Mouse (Mus musculus): ENCODE measurements around the gene Zfp961. TPM values are rescaled to one million over a fixed set of nuclear protein-coding genes. Genes with fewer than 3 reads are reported as not detected.
A peak's percentile ranks its signal among the peaks of the same experiment; 100 is the strongest.
"Not testable (repeated sequence)": the region's sequence is repeated elsewhere in the genome, so short reads cannot be mapped to it uniquely, and the experiment has no call there.

The Zfp961 gene
- polyA plus RNA-seq (2012; rRNA removed) = 3.4 TPM in 2 replicates

GRCm38 (mm10) chr8:71950482-71951221 lies at the start of gene Zfp961:
TSS of gene Zfp961 (plus strand) at chr8:71951038.
- H3K27ac ChIP-seq (ENCODE audit: control insufficient read depth, insufficient read depth, low read depth, low read length) = peak within 1 kb of the TSS; percentile 92
- no peaks in the 10 kb centered on the region for H3K27me3 ChIP-seq (ENCODE audit: control insufficient read depth, insufficient read depth, low read length)
- H3K4me1 ChIP-seq (ENCODE audit: control insufficient read depth, insufficient read depth, low read length) = no peaks in the 10 kb centered on the region; the same call in none of the 2 replicates
- H3K4me3 ChIP-seq (ENCODE audit: control insufficient read depth, low read depth, low read length) = peak within 1 kb of the TSS; percentile 100
- TF ChIP-seq CTCF (IDR thresholded peaks at IDR 0.05; ENCODE audit: control insufficient read depth, insufficient read depth, insufficient replicate concordance, low read depth, low read length) = no peak
- TF ChIP-seq POLR2A (IDR thresholded peaks at IDR 0.05; ENCODE audit: control insufficient read depth, low read depth, low read length) = peak; percentile 69; the same call in 1 of the 2 replicates
- no peaks in the 10 kb centered on the region for H3K36me3 ChIP-seq (ENCODE audit: control insufficient read depth, insufficient read depth, low read length)

- H3K36me3 ChIP-seq (ENCODE audit: control insufficient read depth, insufficient read depth, low read length); H3K27me3 ChIP-seq (ENCODE audit: control insufficient read depth, insufficient read depth, low read length); H3K4me3 ChIP-seq (ENCODE audit: control insufficient read depth, low read depth, low read length); H3K4me1 ChIP-seq (ENCODE audit: control insufficient read depth, insufficient read depth, low read length); H3K27ac ChIP-seq (ENCODE audit: control insufficient read depth, insufficient read depth, low read depth, low read length): not testable (repeated sequence)
These were observed 47.8 kb upstream of the Zfp961 start for GRCm38 (mm10) chr8:71903084-71903483.

DNA sequence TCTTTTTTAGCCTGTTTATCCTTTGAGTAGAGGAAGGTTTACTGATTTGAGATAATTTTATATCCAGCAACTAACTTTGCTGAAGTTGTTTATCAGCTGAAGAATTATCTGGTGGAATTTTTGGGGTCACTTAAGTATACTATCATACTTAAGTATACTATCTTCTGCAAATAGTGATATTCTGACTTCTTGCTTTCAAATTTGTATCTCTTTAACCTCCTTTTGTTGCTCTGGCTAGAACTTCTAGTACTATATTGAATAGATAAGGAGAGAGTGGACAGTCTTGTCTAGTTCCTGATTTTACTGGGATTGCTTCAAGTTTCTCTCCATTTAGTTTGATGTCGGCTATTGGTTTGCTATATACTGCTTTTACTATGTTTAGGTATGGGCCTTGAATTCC lies 44.0 kb upstream of the Zfp961 start:
- no peak overlapping the region for H3K27ac ChIP-seq (ENCODE audit: control insufficient read depth, insufficient read depth, low read depth, low read length)
- no peaks in the 10 kb centered on the region for H3K36me3 ChIP-seq (ENCODE audit: control insufficient read depth, insufficient read depth, low read length)
- H3K27me3 ChIP-seq (ENCODE audit: control insufficient read depth, insufficient read depth, low read length) = no peaks in the 10 kb centered on the region
- TF ChIP-seq CTCF (IDR thresholded peaks at IDR 0.05; ENCODE audit: control insufficient read depth, insufficient read depth, insufficient replicate concordance, low read depth, low read length) = no peak
- no peak for TF ChIP-seq POLR2A (IDR thresholded peaks at IDR 0.05; ENCODE audit: control insufficient read depth, low read depth, low read length)
- no peak overlapping the region for H3K4me3 ChIP-seq (ENCODE audit: control insufficient read depth, low read depth, low read length)
- H3K4me1 ChIP-seq (ENCODE audit: control insufficient read depth, insufficient read depth, low read length) = no peaks in the 10 kb centered on the region

GRCm38 (mm10) chr8:71907798-71908257 lies 43.0 kb upstream of the Zfp961 start:
- peak overlapping the region; percentile 91 for H3K27ac ChIP-seq (ENCODE audit: control insufficient read depth, insufficient read depth, low read depth, low read length)
- no peaks in the 10 kb centered on the region for H3K27me3 ChIP-seq (ENCODE audit: control insufficient read depth, insufficient read depth, low read length)
- H3K4me1 ChIP-seq (ENCODE audit: control insufficient read depth, insufficient read depth, low read length) = no peaks in the 10 kb centered on the region
- H3K4me3 ChIP-seq (ENCODE audit: control insufficient read depth, low read depth, low read length) = peak overlapping the region; percentile 91; the same call in 1 of the 2 replicates
- TF ChIP-seq POLR2A (IDR thresholded peaks at IDR 0.05; ENCODE audit: control insufficient read depth, low read depth, low read length) = no peak
- TF ChIP-seq CTCF (IDR thresholded peaks at IDR 0.05; ENCODE audit: control insufficient read depth, insufficient read depth, insufficient replicate concordance, low read depth, low read length) = no peak
- no peaks in the 10 kb centered on the region for H3K36me3 ChIP-seq (ENCODE audit: control insufficient read depth, insufficient read depth, low read length)

GRCm38 (mm10) chr8:71908309-71909261 lies 42.3 kb upstream of the Zfp961 start, which contains the start of the genes Zfp882 and Zfp617:
TSS of gene Zfp882 (plus strand) at chr8:71908608.
TSS of gene Zfp617 (plus strand) at chr8:71908635.
- H3K4me1 ChIP-seq (ENCODE audit: control insufficient read depth, insufficient read depth, low read length) = no peaks in the 10 kb centered on the region
- no peaks in the 10 kb centered on the region for H3K36me3 ChIP-seq (ENCODE audit: control insufficient read depth, insufficient read depth, low read length)
- H3K27ac ChIP-seq (ENCODE audit: control insufficient read depth, insufficient read depth, low read depth, low read length) = peak within 1 kb of the TSS; percentile 91
- peak; percentile 14; the same call in 1 of the 2 replicates for TF ChIP-seq CTCF (IDR thresholded peaks at IDR 0.05; ENCODE audit: control insufficient read depth, insufficient read depth, insufficient replicate concordance, low read depth, low read length)
- peak; percentile 40 for TF ChIP-seq POLR2A (IDR thresholded peaks at IDR 0.05; ENCODE audit: control insufficient read depth, low read depth, low read length)
- no peaks in the 10 kb centered on the region for H3K27me3 ChIP-seq (ENCODE audit: control insufficient read depth, insufficient read depth, low read length)
- peak within 1 kb of the TSS; percentile 91 for H3K4me3 ChIP-seq (ENCODE audit: control insufficient read depth, low read depth, low read length)

DNA sequence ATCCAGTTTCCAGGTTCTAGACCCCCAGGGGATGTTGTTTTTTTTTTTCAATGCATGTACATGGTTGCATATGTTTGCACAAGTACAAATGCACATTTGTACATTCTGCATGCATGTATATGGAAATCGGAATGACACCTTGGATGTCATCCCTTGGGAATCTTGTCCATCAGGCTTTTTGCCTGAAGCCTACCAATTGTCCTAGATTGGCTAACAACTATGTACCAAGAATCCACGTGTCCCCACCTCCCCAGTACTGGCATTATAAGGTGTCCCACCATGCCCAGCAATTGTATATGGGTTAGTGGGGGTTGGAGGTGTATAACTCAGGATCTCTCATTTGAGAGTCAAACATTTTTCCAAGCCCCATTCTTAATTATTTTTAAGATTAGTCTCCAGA lies 38.6 kb upstream of the Zfp961 start:
- TF ChIP-seq CTCF (IDR thresholded peaks at IDR 0.05; ENCODE audit: control insufficient read depth, insufficient read depth, insufficient replicate concordance, low read depth, low read length) (no peak), POLR2A (IDR thresholded peaks at IDR 0.05; ENCODE audit: control insufficient read depth, low read depth, low read length) (no peak)
- no peak overlapping the region for H3K27ac ChIP-seq (ENCODE audit: control insufficient read depth, insufficient read depth, low read depth, low read length)
- H3K27me3 ChIP-seq (ENCODE audit: control insufficient read depth, insufficient read depth, low read length) = no peaks in the 10 kb centered on the region
- H3K4me1 ChIP-seq (ENCODE audit: control insufficient read depth, insufficient read depth, low read length) = no peaks in the 10 kb centered on the region
- no peaks in the 10 kb centered on the region for H3K36me3 ChIP-seq (ENCODE audit: control insufficient read depth, insufficient read depth, low read length)
- H3K4me3 ChIP-seq (ENCODE audit: control insufficient read depth, low read depth, low read length) = no peak overlapping the region
